Mouse (Mus musculus) frontal cortex, adult 2 months (tissue): ENCODE data around the gene Dnm3. TPM values are rescaled to one million over a fixed set of nuclear protein-coding genes. Genes with fewer than 3 reads are reported as not detected.

ENCODE experiments used
- DNase-seq, 2 experiments: peaks; one replicate each; pipeline ENCODE4 v3.0.0; 2022; ENCODE audit warnings: low spot score in 1 of 2; ENCODE audit errors: extremely low spot score in 1 of 2
- polyA plus RNA-seq: library from polyadenylated mRNA; depleted of rRNA; stranded (reverse); fragments of >200 nt; gene quantifications from 2 replicates; pipeline ENCODE4 v1.2.3, GENCODE M21; 2012; rRNA removed

The Dnm3 gene
- polyA plus RNA-seq: 45.3 and 49.2 TPM in 2 replicates

GRCm38 (mm10) chr1:162477246-162478209 lies at the start of gene Dnm3:
Gene Dnm3 (minus strand): TSS chr1:162478034.
- DNase-seq: peak; percentile 87 to 94

DNA sequence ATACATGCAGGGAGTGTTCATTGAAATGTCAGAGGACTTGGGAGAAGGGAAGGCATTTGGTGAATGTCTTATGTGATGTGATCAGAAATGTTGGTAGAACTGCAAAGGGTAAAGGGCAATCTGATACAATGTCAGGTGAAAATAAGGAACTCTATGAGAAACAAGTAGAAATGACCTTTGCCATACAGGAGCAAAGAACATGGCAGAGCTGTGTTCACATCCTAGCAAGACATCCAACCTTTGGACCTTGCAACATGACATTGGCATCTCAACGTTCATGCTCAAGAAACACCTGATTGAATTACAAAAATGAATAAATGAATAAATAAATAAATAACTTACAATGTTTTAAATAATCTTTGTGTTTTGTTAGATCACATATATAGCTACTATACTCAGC lies 37.3 kb upstream of the Dnm3 start:
- DNase-seq: no peak

GRCm38 (mm10) chr1:162510013-162510356 lies 32.2 kb upstream of the Dnm3 start:
- no peak for DNase-seq

DNA sequence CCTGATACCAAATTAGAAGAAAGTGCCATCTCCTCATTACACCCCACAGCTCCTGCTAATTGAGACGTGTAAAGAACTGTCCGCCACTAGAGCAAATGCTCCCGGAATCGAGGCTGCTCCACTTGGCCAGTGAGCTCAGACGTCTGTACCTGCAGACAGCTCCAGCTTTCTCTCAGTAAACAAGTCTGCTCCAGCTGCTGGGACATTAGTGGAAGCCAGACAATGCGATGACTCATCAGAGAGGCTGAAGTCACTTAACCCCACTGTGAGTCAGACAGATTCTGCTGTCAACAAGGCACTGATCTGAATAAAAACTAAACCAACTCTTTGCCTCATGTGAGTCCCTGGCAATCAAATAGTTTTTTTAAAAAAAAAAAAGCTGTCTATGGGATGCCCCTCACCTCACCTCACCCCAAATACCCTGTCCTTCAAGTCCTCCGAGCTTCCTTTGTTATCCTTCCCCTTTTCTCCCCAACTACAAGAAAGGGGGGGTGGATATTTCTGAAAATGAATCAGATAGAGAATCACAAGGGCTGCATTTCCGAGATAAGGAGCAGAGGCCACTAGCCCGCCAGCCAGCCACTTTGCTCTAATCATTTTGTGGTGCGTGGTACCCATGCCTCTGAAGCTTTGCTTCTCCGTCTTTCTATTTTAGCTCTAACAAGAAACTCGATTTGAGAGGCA lies 31.6 kb upstream of the Dnm3 start:
- peak in 1 of 2 experiments; percentile 22 for DNase-seq

GRCm38 (mm10) chr1:162508211-162509005 lies 30.6 kb upstream of the Dnm3 start:
- DNase-seq: no peak

DNA sequence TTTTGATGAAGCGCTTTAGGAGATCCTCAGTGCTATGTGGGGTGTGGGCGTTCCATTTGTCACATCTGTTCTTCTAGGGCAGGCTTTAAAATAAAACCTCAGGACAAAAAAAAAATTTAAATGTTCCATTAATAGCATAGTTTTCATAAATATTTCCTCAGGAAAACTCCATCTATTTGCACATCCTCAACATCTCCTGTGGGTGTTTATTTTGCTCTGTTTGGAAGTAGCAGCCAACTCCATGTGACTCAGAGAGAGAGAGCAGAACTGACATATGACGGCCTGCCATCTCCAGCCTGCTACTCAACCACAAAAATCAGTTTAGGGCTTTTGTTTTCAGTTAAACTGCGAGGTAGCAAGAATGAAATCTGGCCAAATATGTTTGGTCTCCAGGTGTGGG lies 28.7 kb upstream of the Dnm3 start:
- DNase-seq: peak in 1 of 2 experiments; percentile 48

- DNase-seq: no peak
Observed at GRCm38 (mm10) chr1:162505649-162506048, 27.8 kb upstream of the Dnm3 start.

DNA sequence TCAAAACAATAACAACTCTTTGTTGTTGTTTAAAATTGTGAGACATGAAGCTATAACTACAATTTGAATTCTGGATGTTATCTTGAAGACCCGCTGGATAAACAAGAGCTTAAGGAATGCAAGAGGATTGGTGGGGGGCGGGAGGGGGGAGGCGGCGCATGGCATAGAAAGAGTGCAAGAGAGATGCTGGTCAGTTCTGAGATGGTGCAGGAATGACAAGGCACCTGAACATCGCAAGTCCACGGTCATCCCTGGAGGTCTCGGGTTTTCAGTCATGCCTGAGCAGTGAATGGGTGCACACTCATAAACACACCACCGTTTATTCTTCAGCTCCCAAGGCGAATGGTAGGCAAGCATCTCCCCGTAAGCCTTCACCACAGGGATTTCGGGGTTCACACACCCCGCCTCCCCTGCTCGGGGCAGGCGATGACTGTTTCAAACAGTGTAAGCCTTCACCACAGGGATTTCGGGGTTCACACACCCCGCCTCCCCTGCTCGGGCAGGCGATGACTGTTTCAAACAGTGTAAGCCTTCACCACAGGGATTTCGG lies 1.2 kb downstream of the Dnm3 start:
- no peak for DNase-seq

DNA sequence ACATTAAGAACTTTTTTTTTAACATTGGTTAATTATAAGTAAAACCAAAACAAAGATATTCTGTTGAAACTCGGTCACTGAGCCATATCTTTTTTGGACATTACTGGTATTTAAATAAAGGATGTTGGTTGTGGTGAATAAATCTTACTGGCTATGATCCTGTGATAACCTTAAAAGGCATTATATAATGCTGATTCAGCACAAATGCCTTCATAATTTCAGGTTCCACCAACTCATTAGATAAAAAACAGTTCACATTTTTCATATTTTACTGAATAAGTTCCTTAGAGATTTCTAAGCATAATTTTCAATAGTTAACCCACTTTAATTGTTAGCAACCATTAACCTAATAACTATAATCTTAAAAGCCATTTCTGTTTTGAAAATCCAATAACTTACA lies 4.9 kb downstream of the Dnm3 start:
- no peak for DNase-seq

DNA sequence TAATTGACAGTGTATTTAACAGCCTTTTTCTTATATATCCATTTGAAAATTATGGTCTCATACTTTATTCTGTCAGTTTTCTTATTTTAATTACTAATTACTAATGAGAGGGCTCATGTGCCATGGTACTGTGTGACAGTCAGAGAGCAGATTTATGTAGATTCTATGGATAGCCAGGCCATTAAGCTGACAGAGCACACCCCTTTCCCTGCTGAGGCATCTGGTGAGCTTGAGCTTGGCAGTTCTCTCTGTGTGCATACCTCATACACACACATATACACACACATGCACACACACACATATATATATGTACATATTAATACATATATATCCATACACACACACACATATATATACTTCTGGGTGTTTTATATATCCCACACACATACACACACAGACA lies 6.7 kb downstream of the Dnm3 start:
- no peak for DNase-seq

DNA sequence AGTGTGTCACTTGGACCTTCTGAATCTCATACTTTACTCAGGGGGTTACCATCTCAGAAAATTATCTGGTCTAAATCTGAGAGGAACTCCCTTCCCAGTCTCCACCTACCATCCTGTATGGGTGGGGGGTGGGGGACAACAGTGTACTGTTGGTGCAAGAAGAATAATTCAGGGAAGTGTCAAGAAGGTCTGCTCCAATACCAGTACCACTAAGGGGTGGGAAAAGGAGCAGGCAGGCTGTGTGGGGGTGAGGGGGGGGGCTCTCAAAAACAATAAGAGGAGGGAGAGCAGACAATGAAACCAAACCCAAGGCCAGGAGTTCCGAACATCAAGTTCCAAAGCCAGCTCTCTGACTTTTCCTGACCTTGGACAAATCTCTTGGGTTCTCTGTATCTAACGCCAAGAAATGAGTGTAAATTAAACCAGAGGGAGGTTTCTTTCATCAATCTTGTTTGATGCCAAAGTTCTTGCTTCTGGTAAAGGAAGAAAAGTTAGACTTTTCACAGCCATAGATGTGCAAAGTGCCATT lies 8.0 kb downstream of the Dnm3 start:
- DNase-seq: no peak

DNA sequence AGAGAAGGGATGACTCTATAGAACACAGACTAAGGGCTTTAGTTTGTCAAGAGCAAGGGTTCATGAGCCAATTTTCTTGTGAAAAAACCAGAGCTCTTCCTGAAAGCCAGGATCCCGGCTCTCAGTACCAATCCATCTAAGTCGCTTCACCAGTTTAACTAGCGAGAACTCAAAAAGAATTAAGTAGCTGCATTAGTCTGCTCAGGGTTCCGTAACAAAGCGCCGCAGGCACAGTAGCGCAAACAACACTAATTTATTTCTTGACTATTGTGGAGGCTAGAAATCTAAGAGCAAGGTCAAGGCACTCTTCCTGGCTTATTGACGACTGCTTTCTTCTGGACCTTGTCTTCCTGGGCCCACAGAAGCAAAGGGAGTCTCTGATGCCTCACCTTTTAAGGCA lies 14.2 kb downstream of the Dnm3 start:
- DNase-seq: no peak

- DNase-seq: no peak
Observed at GRCm38 (mm10) chr1:162458711-162459110, 19.1 kb downstream of the Dnm3 start.

DNA sequence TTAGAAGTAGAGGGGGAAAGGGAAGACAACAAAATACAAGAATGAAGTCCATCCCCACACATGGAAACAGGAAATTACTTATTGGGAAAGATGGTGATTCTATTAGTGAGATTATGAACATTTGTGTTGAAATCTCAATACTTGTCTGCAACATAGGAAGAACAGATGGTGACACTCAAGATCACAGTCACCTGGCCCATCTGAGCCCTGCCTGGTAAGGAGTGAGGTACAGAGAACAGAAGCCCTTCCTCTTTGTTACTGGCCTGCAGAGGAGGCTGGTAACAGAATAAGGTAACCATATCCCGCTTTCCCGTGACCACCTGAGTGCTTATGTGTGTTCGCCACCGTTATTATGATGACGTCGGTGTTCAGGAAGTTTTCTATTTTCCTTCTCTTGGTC lies 21.0 kb downstream of the Dnm3 start:
- DNase-seq: no peak

- DNase-seq: peak in 1 of 2 experiments; percentile 64
Observed at GRCm38 (mm10) chr1:162456406-162456805, 21.4 kb downstream of the Dnm3 start.

DNA sequence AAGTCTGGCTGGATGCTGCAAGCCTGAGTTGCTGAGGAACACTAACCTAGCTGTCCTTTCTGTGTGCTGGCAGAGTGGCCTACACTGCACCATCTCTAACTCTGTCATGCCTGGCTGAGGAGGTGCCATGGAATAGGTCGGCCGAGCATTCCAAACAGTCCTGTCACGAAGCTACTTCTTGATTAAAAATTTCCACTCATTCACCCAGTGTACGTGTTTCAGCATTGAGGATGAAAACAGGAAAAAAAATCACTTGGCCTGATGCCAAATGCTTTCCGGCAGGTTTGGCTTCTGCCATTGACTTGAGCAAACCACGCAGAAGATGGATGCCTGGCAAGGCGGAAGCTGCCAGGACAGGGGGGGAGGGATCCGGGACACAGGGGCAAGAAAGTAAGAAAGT lies 24.3 kb downstream of the Dnm3 start:
- no peak for DNase-seq

DNA sequence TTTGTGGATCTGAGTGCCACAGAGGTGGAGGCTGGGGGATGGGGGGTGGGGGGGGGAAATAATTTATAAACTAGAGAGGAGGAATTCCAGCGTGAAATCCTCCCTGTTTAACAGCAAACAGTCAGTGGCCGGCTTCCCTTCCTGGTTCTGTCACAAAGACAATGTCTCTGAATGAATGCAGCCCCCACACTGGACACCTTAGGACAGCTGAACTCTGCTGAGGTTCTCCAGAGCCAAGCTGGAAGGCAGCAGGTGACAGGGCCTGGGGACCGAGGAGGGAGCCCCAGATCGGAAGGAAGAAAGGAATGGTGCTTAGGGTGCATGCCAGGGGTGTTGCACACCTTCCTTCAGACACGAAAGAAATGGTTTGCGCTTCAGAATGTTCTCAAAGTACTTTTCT lies 24.8 kb downstream of the Dnm3 start:
- DNase-seq: no peak

DNA sequence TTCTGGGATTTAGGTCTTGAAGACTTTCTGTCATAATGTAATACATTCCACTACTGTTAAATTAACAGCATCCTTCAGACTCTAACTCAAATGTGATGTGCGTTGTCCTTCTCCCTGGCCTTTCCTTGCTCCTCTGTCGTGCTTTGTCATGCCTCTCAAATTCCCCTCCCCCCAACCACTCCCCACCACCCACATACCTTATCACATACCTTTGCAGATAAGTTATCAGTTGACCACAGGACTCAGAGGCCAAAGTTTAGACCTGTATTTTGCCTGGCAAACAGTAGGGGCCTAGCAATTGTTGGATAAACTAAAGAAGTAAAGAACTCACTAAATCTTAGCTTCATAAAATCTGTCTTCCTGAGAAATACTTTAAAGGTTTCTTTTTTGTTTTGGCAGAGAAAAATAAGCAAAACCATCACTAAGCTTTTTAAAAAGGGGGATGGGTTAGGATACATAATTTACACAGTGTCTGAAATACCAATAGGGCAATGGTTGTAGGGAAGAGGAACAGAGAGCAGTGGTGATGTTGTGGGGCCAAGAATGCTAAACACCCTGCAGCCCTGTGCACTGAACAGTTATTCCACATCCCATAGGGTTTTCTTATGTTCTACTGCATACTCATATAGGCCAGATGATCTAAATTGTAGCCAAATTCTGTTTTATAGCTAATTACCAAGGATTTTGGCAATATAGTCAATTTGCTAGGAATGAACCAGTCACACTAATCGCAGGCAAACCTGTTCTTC lies 28.5 kb downstream of the Dnm3 start:
- no peak for DNase-seq

DNA sequence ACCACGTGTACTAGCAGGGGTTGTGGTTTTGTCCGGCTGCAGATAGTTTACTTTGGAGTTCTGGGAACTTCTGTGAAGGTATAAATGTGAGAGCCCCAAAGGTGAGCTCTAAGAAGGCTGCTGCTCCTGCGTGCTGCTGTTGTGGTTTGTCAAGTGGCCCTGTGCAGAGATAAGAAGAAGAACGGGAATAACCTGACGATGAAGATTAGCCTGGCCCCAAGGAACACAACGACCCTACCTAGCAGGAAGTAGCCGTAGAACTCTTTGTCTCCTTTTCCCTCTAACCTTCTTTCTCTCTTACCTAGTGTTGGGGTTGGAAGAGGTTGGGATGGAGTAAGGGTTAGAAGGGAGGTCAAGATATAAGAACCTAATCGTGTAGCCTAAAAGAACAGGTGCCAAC lies 33.0 kb downstream of the Dnm3 start:
- DNase-seq: no peak

GRCm38 (mm10) chr1:162439576-162439975 lies 38.3 kb downstream of the Dnm3 start:
- no peak for DNase-seq
